Mouse (Mus musculus) gastrocnemius, postnatal 14 days (tissue): ENCODE data around the gene Lrp5. TPM values are rescaled to one million over a fixed set of nuclear protein-coding genes. Genes with fewer than 3 reads are reported as not detected.
"Not testable (repeated sequence)": the region's sequence is repeated elsewhere in the genome, so short reads cannot be mapped to it uniquely, and the experiment has no call there.

ENCODE experiments used
- DNase-seq: peaks from one replicate; pipeline ENCODE4 v3.0.0; 2021; ENCODE audit warnings: mixed read lengths
- intact Hi-C: fragments of 180-260 bp; cut with DNase I; formaldehyde crosslinking; loops from one replicate; pipeline ENCODE4 v1.15.1; 2025; ENCODE audit warnings: low total_unique reads
- total RNA-seq, 2 experiments: library from RNA; stranded (reverse); gene quantifications; 2 replicates each; pipeline ENCODE4 v1.2.3; 2021

The Lrp5 gene
- total RNA-seq, 2 experiments from 2014 or later, result 33.0 to 39.3 TPM

DNA sequence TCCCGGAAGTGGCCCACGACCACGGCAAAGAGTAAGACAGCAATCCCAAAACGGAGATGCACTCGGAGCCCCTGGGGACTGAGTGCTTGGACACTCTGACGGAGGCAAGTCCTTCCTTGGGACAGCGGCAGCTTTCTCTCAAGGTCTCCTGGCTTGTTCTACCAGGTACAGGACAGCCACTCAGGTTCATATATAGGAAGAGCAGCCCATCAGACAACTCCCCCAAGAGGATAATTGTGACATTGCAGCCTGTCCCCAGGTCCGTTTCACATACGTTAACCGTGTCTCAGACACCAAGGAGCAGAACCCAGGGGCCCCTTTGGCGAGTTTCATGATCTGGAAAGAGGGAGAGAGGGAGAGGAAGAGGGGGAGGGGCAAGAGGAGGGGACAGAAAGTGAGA is 18.4 kb downstream of the Lrp5 start:
- intact Hi-C loops, result no loop called here
- DNase-seq, result no peak

DNA sequence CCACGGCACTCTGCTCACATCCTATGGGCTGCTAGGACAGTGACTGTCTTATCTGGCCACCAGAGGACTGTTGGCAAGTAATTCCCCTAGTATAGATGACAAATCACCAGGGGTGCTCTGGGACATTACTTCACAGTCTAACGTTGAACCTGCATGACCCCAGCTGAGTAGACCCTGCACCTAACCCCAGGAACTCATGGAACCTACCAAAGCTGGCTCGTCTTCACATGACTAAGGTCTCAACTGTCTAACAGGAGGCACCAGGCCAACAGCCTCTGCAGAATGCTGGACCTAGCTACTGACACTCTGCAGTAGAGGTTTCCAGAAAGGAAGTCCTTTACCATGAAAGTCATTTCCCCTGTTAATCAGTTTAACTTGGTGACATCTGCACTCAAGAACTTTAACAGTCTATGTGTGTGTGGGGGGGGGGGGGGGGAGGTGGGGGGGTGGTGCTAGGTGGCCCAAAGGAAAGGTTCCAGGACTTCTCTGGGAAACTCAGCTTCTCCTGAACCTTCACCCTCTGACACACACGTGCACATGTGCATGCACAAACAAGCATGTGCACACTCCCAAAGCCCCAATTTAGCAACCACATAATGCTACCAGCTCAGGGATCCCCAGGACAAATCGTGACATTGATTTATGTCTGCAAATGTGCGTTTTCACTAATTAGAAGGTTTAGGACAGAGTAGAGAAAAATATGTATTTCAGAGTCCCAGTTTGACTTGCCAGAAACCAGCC is 19.0 kb downstream of the Lrp5 start:
- peak; percentile 49 for DNase-seq
- intact Hi-C loops, result no loop called here

DNA sequence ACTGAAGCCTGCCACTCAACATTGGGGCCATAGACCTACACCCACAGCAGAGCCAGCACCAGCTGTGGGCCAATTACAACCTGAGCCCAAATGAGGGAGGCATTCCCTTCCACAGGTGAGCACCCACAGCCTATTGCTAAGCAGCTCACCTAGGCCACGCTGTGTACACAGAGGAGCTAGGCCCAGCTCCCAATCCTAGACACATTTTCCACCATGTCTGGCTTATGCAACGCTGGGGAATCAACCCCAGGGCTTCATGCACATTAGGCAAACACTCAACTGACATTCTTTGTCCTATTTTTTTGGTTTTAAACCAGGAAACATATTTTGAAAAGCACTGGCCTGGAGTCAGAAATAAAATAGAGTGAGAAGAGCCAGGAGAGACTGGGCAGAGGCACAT is 19.7 kb downstream of the Lrp5 start:
- intact Hi-C loops, result no loop called here
- DNase-seq, result no peak

DNA sequence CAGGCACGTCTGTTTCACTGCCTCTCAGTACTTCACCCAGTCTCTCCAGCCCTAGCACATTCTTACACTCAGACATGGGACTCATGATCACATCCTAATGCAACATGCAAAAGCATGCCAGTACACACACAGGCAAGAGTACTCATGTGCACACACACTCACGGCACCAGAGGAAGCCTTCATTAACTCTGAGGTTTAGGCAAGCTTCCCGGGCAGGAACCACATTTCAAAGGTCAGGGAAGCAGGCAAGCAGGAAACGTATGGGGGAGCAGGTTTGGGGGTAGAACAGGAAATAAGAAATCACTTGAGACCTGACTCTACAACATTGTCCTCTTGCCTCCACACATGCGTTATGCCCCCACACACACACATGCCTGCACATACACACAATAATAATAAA is 20.9 kb downstream of the Lrp5 start:
- no peak for DNase-seq

DNA sequence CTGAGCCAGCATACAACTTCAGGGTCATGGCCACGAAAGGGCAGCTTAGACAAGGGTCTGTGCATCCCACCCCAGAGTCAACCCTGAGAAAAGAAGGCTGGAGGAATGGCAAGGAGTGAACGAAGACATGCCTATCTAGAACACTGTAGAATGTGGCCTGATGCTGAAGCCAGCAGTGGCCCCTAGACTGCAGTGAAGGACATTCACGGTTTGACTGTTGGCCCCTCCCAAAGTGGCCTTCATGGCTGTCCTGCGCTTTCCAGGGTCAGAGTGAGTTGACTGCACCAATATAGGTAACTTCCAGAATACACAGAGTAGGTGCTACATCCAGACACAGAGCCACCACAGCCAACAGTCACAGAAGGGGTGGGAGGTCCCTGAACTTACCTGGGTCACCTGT is 28.4 kb downstream of the Lrp5 start:
- no peak for DNase-seq
- intact Hi-C loops, result no loop called here

More for the DNA sequence above, 20.9 kb downstream of the Lrp5 start:
- intact Hi-C loops, result no loop called here

DNA sequence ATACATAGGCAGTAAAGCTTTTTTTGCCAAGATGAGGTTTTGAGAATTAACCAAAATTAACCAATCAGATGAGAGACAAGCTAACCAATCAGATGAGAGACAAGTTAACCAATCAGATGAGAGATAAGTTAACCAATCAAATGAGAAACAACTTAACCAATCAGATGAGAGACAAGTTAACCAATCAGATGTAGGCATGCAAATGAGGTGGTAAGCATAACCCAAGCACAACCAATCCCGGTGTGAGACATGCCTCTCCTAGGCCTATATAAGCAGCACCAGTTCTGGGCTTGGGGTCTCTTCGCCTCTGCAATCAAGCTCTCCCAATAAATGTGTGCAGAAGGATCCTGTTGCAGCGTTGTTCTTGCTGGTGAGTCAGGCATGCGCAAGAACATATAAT is 29.3 kb downstream of the Lrp5 start:
- intact Hi-C loops, DNase-seq: not testable (repeated sequence)

DNA sequence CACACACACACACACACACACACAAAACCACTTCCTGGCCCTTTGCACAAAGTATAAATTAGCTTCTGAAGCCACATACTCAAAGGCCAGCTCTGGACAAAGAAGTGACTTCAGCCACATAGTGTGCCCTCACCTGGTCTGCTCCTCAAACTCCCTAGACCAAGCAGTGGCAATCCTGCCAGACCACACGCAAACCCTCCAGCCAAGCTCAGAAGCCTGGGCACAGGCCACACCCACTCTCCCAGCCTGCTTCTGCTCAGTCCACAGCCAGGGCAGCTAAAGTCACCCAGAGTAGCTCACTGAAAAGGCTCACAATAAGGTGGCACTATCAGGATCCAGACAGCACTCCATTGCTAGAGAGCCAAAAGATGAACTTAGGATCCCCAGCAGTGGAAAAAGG is 30.2 kb downstream of the Lrp5 start:
- DNase-seq, result no peak
- intact Hi-C loops, result no loop called here

DNA sequence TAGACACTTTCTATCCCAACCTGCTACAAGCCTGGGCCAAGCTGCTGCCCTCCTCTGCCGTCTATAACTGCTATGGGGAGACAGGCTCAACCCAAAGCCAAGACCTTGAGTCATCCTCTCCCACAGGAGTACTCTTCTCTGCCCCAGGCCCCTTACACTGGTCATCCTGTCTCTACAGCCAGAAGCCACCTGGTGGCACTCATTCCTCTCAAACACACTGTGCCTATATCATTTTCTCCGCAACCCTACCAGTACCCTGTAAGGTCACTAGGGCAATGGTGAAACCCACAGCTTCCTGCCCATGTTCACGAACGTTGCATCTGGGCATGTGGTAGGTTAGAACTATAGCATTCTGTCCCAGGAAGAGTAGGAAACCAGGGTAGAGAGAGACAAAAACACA is 31.4 kb downstream of the Lrp5 start:
- intact Hi-C loops, result no loop called here
- DNase-seq, result no peak

DNA sequence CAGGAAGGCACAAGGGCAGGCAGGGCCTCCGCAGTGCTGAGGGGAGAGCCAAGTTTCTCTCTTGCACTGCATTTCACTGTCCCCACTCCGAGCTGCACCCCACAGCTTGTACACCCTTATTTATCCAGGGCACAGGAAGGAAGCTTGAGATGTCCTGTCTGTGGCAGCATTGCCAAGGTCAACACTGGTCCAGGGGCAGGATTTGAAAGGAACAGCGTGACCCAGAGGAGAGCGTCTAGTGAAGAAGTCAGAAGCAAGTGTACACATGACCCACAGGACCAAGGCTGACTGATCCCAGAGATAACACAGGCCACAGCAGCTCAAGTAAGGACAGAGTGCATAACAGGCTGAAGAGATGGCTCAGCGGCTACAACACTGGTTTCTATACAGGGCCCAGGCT is 32.3 kb downstream of the Lrp5 start:
- DNase-seq, result no peak
- intact Hi-C loops, result no loop called here

DNA sequence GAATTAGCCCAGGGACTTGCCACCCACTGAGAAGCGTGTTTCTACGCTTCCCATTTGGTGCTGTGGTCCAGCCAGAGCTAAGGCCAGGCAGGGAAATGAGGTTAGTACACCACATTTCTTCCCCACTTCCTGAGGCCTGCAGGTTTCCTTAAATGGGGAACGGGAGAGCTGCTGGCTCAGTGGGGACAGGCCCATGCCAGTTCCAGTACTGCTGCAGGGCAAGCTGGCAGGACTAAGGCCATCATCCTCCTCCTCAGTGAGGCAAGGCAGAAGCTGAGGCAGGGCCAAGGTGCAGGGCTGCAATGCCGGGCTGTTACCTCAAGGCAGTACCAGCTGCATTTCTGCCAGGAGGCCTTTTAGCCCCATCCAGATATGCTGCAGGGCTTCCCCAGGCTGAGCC is 32.9 kb downstream of the Lrp5 start:
- DNase-seq, result no peak
- intact Hi-C loops, result no loop called here

DNA sequence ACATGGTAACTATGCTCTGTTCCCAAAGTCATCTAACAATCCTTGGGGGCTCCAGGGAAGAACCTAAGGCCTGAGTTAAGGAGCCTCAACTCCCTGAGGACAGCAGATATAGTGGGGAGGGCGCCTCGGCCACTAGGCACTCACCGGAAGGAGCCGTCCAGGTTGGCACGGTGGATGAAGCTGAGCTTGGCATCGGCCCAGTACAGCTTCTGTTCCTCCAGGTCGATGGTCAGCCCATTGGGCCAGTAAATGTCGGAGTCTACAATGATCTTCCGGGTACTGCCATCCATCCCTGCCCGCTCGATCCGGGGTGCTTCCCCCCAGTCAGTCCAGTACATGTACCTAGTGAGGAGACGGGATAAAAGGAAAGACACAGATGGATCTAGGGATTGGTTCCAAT is 34.4 kb downstream of the Lrp5 start:
- no peak for DNase-seq
- intact Hi-C loops, result no loop called here

DNA sequence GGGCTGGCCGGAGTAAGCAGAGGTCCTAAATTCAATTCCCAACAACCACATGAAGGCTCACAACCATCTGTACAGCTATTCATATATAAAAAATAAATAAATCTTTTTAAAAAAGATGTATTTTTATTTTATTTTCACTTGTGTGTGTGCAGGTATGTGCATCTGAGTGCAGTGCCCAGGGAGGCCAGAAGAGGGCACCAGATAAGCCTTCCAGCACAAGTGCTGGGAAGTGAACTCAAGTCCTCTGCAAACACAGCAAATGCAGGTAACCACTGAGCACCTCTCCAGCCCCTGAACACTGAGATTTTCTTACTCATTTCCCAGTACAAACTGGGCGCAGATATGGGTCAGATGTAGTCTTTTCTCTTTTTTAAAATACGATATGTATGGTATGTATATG is 35.1 kb downstream of the Lrp5 start:
- no peak for DNase-seq
- intact Hi-C loops, result no loop called here

DNA sequence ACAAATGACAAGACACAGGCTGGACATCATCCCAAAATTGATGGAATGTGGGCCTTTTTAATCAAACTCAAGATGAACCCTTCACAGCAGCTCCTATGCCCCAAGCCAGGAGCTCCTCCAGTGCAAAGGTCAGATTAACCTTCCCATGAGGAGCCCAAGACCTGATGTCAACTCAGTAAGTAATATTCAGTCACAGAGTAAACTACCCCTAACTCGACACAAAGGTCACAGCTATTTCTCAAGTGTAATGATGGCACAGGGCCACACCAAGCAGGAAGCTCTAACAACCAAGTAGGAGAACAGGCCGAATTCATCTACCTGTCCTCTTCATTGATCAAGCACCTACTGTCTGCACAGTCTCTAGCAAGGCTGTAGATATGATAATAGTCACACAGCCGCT is 35.9 kb downstream of the Lrp5 start:
- intact Hi-C loops, result no loop called here
- DNase-seq, result no peak

DNA sequence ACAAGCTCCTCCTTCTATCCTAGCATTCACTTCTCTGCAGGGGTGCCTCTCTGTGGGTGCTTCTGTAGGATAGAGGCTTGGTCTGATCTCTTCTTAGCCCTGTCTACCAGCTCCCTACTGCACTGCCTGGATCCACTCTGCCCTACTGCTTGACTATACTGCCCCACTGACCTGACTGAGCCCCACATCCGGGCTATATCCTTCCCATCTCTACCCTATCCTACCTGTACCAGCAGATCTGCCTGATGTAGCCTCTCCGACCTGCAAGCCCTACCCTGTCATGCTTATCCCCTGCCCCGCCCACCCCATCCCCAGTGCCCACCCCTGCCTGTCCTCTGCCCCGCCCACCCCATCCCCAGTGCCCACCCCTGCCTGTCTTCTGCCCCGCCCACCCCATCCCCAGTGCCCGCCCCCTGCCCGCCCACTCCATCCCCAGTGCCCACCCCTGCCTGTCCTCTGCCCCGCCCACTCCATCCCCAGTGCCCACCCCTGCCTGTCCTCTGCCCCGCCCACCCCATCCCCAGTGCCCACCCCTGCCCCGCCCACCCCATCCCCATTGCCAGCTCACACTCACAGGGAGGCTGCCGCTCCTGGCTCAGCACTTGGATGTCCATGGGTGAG is 37.4 kb downstream of the Lrp5 start:
- no peak for DNase-seq
- intact Hi-C loops, result no loop called here

DNA sequence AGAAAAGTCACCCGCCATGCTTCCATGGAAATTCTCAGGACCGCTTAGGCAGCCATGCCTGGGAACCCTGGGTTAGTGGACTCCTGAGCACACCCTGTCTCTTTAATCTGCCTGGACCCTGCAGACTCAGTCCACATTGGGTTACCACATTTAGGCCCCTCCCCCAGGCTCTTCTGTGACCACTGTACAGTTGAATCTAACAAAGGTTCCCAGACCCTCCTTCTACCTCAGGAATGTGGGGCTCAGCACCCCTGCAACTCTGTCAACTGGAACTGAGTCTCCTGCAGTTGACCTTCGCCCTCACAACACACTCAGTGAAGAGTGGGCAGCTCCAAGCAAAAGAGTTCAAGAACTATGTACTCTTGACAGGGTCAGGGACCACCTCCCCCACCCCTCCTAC is 38.4 kb downstream of the Lrp5 start:
- DNase-seq, result no peak
- intact Hi-C loops, result no loop called here

DNA sequence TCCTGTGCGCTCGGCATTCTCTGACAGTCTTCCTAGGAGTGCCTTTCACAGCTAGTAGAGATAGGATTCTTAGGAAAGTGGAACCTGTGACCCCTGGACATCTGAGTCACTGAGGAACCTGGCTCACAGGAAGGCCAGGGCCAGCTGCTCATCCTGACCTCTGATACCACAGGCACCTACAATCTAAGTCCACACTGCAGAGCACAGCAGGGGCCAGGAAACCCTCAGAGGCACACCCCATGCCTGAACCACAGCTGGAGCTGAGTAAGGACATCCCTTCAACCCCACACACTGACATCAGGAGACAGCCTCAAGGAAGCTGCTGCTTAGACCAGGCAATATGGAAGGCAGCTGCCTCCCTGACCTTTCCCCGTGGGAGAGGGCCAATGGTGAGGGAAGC is 40.6 kb downstream of the Lrp5 start:
- intact Hi-C loops, result no loop called here

DNA sequence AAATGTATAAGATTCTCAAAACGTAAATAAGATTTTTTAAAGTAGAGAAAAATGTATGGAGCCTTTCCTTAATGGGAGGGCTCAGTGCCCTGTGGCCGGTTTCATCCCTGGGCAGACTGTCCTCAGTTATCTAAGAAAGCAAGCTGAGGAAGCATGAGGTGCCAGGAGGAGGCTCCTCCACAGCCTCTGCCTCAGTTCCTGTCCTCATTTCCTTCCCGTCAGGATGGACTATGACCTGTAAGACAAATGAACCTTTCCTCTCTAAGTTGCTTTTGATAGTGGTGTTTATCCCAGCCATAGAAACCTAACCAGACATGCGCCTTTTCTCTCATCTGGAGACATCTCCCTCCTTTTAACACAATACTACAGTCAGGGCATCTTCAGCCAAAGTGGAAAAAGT is 41.0 kb downstream of the Lrp5 start:
- no peak for DNase-seq
- intact Hi-C loops, result no loop called here

More for the DNA sequence above, 40.6 kb downstream of the Lrp5 start:
- no peak for DNase-seq

DNA sequence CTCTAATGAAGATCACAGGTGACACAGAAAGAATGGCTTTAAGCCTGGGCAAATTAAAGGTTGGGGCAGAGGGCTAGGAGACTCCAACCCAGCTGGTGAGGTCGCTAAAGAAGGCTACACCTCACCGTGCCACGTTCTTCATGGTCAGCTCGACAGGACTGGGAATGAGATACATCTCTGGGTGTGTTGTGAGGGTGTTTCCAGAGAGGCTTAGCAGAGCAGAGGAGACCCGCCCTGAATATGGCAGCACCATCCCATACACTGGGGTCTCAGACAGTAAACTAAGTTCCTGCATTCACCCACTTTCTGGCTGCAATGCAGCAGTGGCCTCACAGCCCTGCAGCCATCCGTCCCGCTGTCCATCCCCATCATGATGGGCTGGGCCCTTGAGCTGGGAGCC is 46.8 kb downstream of the Lrp5 start:
- DNase-seq, result no peak
- intact Hi-C loops, result no loop called here

DNA sequence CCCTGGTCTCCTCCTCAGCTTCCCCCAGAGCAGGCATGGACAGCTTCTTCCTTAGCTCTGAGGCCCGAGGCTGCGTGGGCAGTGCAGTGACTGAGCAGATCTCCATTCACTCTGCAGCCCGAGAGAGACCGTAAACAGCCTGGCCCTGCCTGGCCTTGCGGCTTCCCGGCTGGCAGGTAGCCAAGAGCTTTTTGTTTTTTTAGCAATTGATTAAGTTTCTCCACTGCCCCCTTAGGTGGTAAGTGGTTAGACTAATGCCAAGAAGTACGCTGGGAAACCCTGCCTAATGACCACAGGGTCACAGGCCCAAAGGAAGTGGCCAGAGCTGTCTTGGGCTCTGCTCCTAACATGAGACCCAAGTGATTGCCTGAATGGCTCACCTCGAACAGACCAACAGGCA is 47.7 kb downstream of the Lrp5 start:
- intact Hi-C loops, result no loop called here
- DNase-seq, result peak; percentile 37

DNA sequence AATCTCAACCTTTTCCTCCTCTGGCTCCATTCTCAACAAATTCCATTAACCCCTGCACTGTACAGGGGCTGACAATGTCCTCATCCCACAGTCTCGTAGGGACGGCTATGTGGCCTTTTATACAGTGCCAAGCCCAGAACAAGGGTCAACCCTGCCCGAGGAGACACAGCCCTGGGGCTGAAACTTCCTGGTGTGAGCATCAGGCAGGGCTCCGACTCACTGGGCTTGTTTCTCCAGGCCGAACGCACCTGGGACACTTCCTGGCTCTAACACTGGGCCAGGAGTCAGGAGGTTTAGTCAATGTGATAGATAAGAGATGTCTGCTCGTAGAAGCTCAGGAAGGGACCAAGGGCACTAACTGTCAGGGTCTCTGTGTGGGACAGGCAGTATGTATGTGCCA is 54.3 kb downstream of the Lrp5 start:
- intact Hi-C loops, result no loop called here
- DNase-seq, result no peak

DNA sequence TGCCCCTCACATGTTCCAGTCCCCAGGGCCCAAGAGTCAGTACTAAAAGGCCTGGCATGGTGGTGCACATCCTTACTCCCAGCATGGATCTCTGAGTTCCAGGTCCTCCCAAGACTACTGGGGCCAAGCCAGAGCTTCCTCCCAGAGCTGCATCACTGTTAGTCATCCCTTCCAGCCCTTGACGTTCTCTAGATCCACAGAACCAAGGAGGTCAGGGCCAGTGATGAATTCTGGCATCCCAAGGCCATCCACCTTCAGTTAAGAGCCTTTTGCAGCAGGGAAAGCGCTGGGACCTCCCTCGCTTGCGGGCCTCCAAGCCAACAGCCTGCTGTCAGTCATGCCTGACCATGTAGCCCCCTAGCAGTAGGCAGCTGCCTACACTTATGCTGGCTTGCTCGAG is 54.9 kb downstream of the Lrp5 start:
- intact Hi-C loops, result no loop called here
- DNase-seq, result no peak

DNA sequence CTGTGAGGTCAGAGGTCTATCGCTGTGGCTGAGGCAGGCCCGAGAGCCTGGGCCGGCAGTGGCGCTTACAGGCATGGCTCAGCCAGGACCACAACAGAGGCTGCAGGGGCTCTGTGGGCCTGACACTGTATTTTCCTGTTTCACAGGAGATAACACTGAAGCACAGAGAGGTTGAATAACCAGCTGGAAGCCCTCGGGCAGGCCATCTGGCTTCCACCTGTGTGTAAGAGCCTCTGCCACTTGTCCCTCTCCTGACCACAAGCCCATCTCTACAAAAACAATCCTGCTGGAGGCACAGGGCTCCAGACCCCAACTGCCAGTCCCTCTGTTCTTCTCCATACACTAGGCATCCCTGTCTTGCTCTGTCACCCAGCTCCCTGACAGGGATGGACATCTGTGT is 55.9 kb downstream of the Lrp5 start:
- intact Hi-C loops, result no loop called here
- DNase-seq, result no peak
